Mouse (Mus musculus) CH12.LX (cell line): Measurements from ENCODE around the gene Lrrc4. TPM values are rescaled to one million over a fixed set of nuclear protein-coding genes. Genes with fewer than 3 reads are reported as not detected.

Experiments
- DNase-seq: peaks from one replicate; pipeline ENCODE4 v3.0.0-alpha.2; 2013; ENCODE audit errors: extremely low read depth
- H3K27ac ChIP-seq: 2 replicates; pipeline ENCODE4 v1.5.1; 2012; ENCODE audit warnings: low read depth, mild to moderate bottlenecking, control low read depth, moderate library complexity; ENCODE audit not compliant: insufficient read depth
- H3K27me3 ChIP-seq: replicated peaks from 2 replicates; pipeline ENCODE3; 2012; ENCODE audit warnings: inconsistent platforms
- H3K36me3 ChIP-seq, 2 experiments: replicated peaks in 1 of 2; 2 replicates each; pipeline versions ENCODE3 to v1.6.1; 2012; ENCODE audit warnings: inconsistent platforms in 1 of 2, low read length in 1 of 2, mild to moderate bottlenecking in 1 of 2, mixed read lengths in 1 of 2, moderate library complexity in 1 of 2; ENCODE audit not compliant: control insufficient read depth in 1 of 2, insufficient read depth in 1 of 2
- H3K4me1 ChIP-seq, 2 experiments: 2 replicates each; pipeline ENCODE4 v1.6.1; 2012; ENCODE audit warnings: inconsistent platforms in 1 of 2, moderate library complexity in 1 of 2; ENCODE audit not compliant: insufficient read depth in 2 of 2, control insufficient read depth in 1 of 2
- H3K4me2 ChIP-seq: 2 replicates; pipeline ENCODE4 v1.6.1; 2012; ENCODE audit warnings: low read depth, mild to moderate bottlenecking, control low read depth; ENCODE audit not compliant: poor library complexity, insufficient read depth, severe bottlenecking
- H3K4me3 ChIP-seq, 3 experiments: fragments of 150-350 bp in 1 of 3; sonication (generic) in 1 of 3; replicated peaks in 1 of 3; 2 replicates each; pipeline versions ENCODE3 to v1.5.1; 2011 to 2012; ENCODE audit warnings: low read depth in 2 of 3, low read length in 2 of 3, mild to moderate bottlenecking in 2 of 3, moderate library complexity in 2 of 3, control low read depth in 1 of 3, improper control_type of control experiment in 1 of 3, inconsistent platforms in 1 of 3, mixed read lengths in 1 of 3; ENCODE audit not compliant: poor library complexity in 1 of 3
- H3K79me2 ChIP-seq: replicated peaks from 2 replicates; pipeline ENCODE4 v1.6.1; 2012; ENCODE audit warnings: mild to moderate bottlenecking, moderate library complexity; ENCODE audit not compliant: control insufficient read depth, poor library complexity, insufficient read depth, severe bottlenecking; ENCODE audit errors: extremely low read depth
- H3K9ac ChIP-seq: 2 replicates; pipeline ENCODE4 v1.6.1; 2012; ENCODE audit warnings: low read depth, mild to moderate bottlenecking, control low read depth, moderate library complexity; ENCODE audit not compliant: insufficient read depth
- H3K9me3 ChIP-seq: replicated peaks from 2 replicates; pipeline ENCODE3; 2012; ENCODE audit warnings: low read length, inconsistent platforms, mixed read lengths
- CHD1 ChIP-seq: IDR thresholded peaks from 2 replicates; pipeline ENCODE4 v1.6.1; 2012; ENCODE audit warnings: low read depth, low read length, improper control_type of control experiment, inconsistent platforms
- CTCF ChIP-seq, 2 experiments: IDR thresholded peaks in 1 of 2; conservative IDR thresholded peaks in 1 of 2; 2 replicates each; pipeline ENCODE4 v1.5.1; 2011 to 2012; ENCODE audit warnings: low read depth in 2 of 2, low read length in 2 of 2, improper control_type of control experiment in 1 of 2, inconsistent platforms in 1 of 2, mild to moderate bottlenecking in 1 of 2, moderate library complexity in 1 of 2
- ETS1 ChIP-seq: conservative IDR thresholded peaks from 2 replicates; pipeline ENCODE4 v1.6.1; 2012; ENCODE audit warnings: low read depth, mild to moderate bottlenecking, inconsistent platforms, low read length, improper control_type of control experiment, moderate library complexity
- IRF4 ChIP-seq: IDR thresholded peaks from 2 replicates; pipeline ENCODE4 v1.6.1; 2014; ENCODE audit warnings: low read depth, mild to moderate bottlenecking, inconsistent platforms, low read length, improper control_type of control experiment
- JUN ChIP-seq: IDR thresholded peaks from 2 replicates; pipeline ENCODE4 v1.6.1; 2011; ENCODE audit warnings: low read depth, mild to moderate bottlenecking, low read length, improper control_type of control experiment, moderate library complexity; ENCODE audit not compliant: insufficient read depth
- MAX ChIP-seq: IDR thresholded peaks from 2 replicates; pipeline ENCODE4 v1.6.1; 2011; ENCODE audit warnings: low read length, improper control_type of control experiment
- MAZ ChIP-seq: IDR thresholded peaks from 2 replicates; pipeline ENCODE4 v1.6.1; 2012; ENCODE audit warnings: low read depth, mild to moderate bottlenecking, inconsistent platforms, low read length, improper control_type of control experiment, moderate library complexity
- MEF2A ChIP-seq: IDR thresholded peaks from 2 replicates; pipeline ENCODE4 v1.6.1; 2014; ENCODE audit warnings: low read depth, mild to moderate bottlenecking, inconsistent platforms, low read length, improper control_type of control experiment, borderline replicate concordance
- MXI1 ChIP-seq: IDR thresholded peaks from 2 replicates; pipeline ENCODE4 v1.6.1; 2011; ENCODE audit warnings: mild to moderate bottlenecking, low read depth, low read length, improper control_type of control experiment
- MYC ChIP-seq: IDR thresholded peaks from 2 replicates; pipeline ENCODE4 v1.6.1; 2011; ENCODE audit warnings: low read depth, mild to moderate bottlenecking, improper control_type of control experiment, low read length
- POLR2AphosphoS2 ChIP-seq: IDR thresholded peaks from 2 replicates; pipeline ENCODE4 v1.6.1; 2011; ENCODE audit warnings: low read depth, low read length, improper control_type of control experiment
- RAD21 ChIP-seq: IDR thresholded peaks from 2 replicates; pipeline ENCODE4 v1.6.1; 2011; ENCODE audit warnings: low read depth, mild to moderate bottlenecking, low read length, improper control_type of control experiment, moderate library complexity
- RCOR1 ChIP-seq: conservative IDR thresholded peaks from 2 replicates; pipeline ENCODE4 v1.6.1; 2012; ENCODE audit warnings: low read depth, mild to moderate bottlenecking, inconsistent platforms, low read length, improper control_type of control experiment
- SIN3A ChIP-seq: IDR thresholded peaks from 2 replicates; pipeline ENCODE4 v1.6.1; 2012; ENCODE audit warnings: low read length, improper control_type of control experiment, inconsistent platforms
- USF2 ChIP-seq: conservative IDR thresholded peaks from 2 replicates; pipeline ENCODE4 v1.6.1; 2011; ENCODE audit warnings: low read depth, low read length, improper control_type of control experiment
- ZC3H11A ChIP-seq: IDR thresholded peaks from 2 replicates; pipeline ENCODE4 v1.6.1; 2012; ENCODE audit warnings: low read depth, mild to moderate bottlenecking, inconsistent platforms, low read length, improper control_type of control experiment
- ZNF384 ChIP-seq: IDR thresholded peaks from 2 replicates; pipeline ENCODE4 v1.6.1; 2012; ENCODE audit warnings: low read depth, low read length, improper control_type of control experiment, inconsistent platforms
- dilution Hi-C: fragments of 300-500 bp; cut with MboI; formaldehyde crosslinking; loops from 2 replicates; pipeline ENCODE4 v1.14.3; 2020; ENCODE audit warnings: low sequenced_read_pairs; ENCODE audit not compliant: extremely low pct_unique_long_range_greater_than_20kb, extremely low pct_ligation_motif_present
- in situ Hi-C: fragments of 300-500 bp; cut with MboI; formaldehyde crosslinking; loops from 3 replicates; pipeline ENCODE4 v1.14.3; 2019; ENCODE audit warnings: low sequenced_read_pairs, low pct_ligation_motif_present, low pct_unique_long_range_greater_than_20kb, mixed read lengths
- polyA plus RNA-seq: library from polyadenylated mRNA; unstranded; fragments of >175 nt; gene quantifications from 2 replicates; pipeline ENCODE4 v1.2.1, GENCODE M21; 2012; ENCODE audit warnings: low read depth; ENCODE audit not compliant: insufficient read length
- total RNA-seq, 2 experiments: library from RNA; depleted of rRNA; stranded (reverse); fragments of 300-350 nt in 1 of 2; fragments of >200 nt in 1 of 2; gene quantifications; 2 replicates each; pipeline ENCODE4 v1.2.3; 2012 to 2014

Gene Lrrc4
- total and polyA plus RNA-seq, 3 experiments: 0.09 to 0.55 TPM; not detected in 1

GRCm38 (mm10) chr6:28850326-28850900 lies 18.9 kb upstream of the Lrrc4 start:
- H3K36me3 ChIP-seq: peaks cover 18 to 86% of the 10 kb centered on the region in 2 experiments
- no peak for TF ChIP-seq RCOR1
- no peaks in the 10 kb centered on the region for H3K79me2 ChIP-seq
- H3K4me3 ChIP-seq: no peak overlapping the region
- no peak for DNase-seq
- H3K27me3 ChIP-seq: no peaks in the 10 kb centered on the region
- peaks cover 0 to 8% of the 10 kb centered on the region in 2 experiments; a peak in 2 of 4 replicates for H3K4me1 ChIP-seq
- H3K27ac ChIP-seq: no peak overlapping the region
- dilution Hi-C loops: no loop called here
- in situ Hi-C loops: no loop called here
- no peaks in the 10 kb centered on the region for H3K9me3 ChIP-seq
- no peak overlapping the region for H3K9ac ChIP-seq
- no peak overlapping the region for H3K4me2 ChIP-seq

GRCm38 (mm10) chr6:28849317-28849716 lies 17.8 kb upstream of the Lrrc4 start:
- Histone ChIP-seq H3K4me1 (0 out of 4 replicates have a peak, but pooled peaks cover 0 to 3% of the 10 kb centered on the region in 2 experiments), H3K4me3 (no peak overlapping the region), H3K27me3 (no peaks in the 10 kb centered on the region), H3K27ac (no peak overlapping the region), H3K4me2 (no peak overlapping the region)
- dilution Hi-C loops (no loop called here), in situ Hi-C loops (no loop called here)
- TF ChIP-seq IRF4: no peak
- no peak for TF ChIP-seq ZC3H11A
- TF ChIP-seq, all 38 proteins: peak for 0
- Histone ChIP-seq H3K9me3 (no peaks in the 10 kb centered on the region), H3K9ac (no peak overlapping the region), H3K79me2 (no peaks in the 10 kb centered on the region), H3K36me3 (peaks cover 18 to 84% of the 10 kb centered on the region in 2 experiments)
- no peak for DNase-seq

GRCm38 (mm10) chr6:28848891-28849290 lies 17.3 kb upstream of the Lrrc4 start:
- no peak for TF ChIP-seq CTCF (conservative IDR thresholded peaks at IDR 0.05 in 1 of 2, IDR thresholded peaks at IDR 0.05 in 1 of 2; ENCODE audit: low read depth in 2 of 2, low read length in 2 of 2)
- TF ChIP-seq POLR2AphosphoS2: no peak
- no peak for TF ChIP-seq MEF2A
- TF ChIP-seq ETS1: no peak
- no peak for TF ChIP-seq RAD21
- TF ChIP-seq MAX: no peak
- no peak for TF ChIP-seq MYC
- no peak for TF ChIP-seq MAZ
- no peak for TF ChIP-seq ZNF384
- TF ChIP-seq SIN3A: no peak
- no peak for TF ChIP-seq JUN
- TF ChIP-seq USF2: no peak
- TF ChIP-seq CHD1: no peak
- no peak for TF ChIP-seq MXI1
- no peaks in the 10 kb centered on the region for H3K9me3 ChIP-seq
- H3K27me3 ChIP-seq: no peaks in the 10 kb centered on the region
- no peak overlapping the region for H3K27ac ChIP-seq
- peaks cover 16 to 84% of the 10 kb centered on the region in 2 experiments for H3K36me3 ChIP-seq
- no peak overlapping the region for H3K4me3 ChIP-seq
- no peak for DNase-seq
- in situ Hi-C loops: no loop called here
- H3K79me2 ChIP-seq: no peaks in the 10 kb centered on the region
- H3K4me2 ChIP-seq: no peak overlapping the region
- dilution Hi-C loops: no loop called here
- no peak overlapping the region for H3K9ac ChIP-seq
- peaks cover 0 to 4% of the 10 kb centered on the region in 2 experiments; a peak in 1 of 4 replicates for H3K4me1 ChIP-seq
